Mouse (Mus musculus) ES-Bruce4 (cell line): ENCODE measurements around the gene Sema3g.

Experiments
- CTCF ChIP-seq: IDR thresholded peaks from one replicate; pipeline ENCODE4 v1.8.1; 2011; ENCODE audit warnings: low read depth, low read length
- EP300 ChIP-seq: IDR thresholded peaks from 2 replicates; pipeline ENCODE4 v1.6.1; 2011; ENCODE audit warnings: low read depth, low read length; ENCODE audit not compliant: insufficient read depth

DNA sequence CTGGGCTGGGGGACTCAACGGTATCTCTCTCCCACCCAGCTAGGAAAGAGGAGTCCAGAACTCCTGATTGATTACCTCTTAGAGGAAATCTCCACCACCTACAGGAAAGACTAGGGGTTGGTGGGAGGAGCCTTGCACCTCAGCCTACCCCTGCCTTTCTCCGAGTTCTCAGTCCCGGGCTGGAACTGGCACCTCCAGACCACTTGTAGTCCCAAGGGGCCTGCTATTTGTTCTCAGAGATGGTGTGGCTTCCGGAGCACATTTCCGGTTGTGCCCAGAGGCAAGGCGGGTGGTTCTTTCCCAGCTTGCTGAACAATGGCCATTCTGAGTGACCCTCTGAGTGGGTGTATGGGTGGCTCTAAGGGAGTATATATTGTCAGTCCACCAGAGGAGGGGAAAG is 10.6 kb downstream of the Sema3g start:
- TF ChIP-seq EP300, result 0 out of 2 replicates have a peak, but pooled peaks have one; percentile 18
- TF ChIP-seq CTCF, result no peak
